Mouse (Mus musculus) stomach, embryonic 14.5 days (tissue): ENCODE results near the gene Cox4i1. TPM values are rescaled to one million over a fixed set of nuclear protein-coding genes. Genes with fewer than 3 reads are reported as not detected.

Experiments
- ATAC-seq: fragments of 200-750 bp; cut with Nextera tagmentation; 2 replicates; pipeline ENCODE4 v1.8.0; 2017; ENCODE audit warnings: low read depth, moderate TSS enrichment; ENCODE audit not compliant: insufficient number of reproducible peaks, insufficient read depth, low FRiP score
- H3K27ac ChIP-seq: fragments of 300-500 bp; sonication (generic); 2 replicates; pipeline ENCODE4 v1.5.1; 2014; ENCODE audit warnings: mild to moderate bottlenecking, low read length, moderate library complexity, mixed read lengths
- H3K27me3 ChIP-seq: fragments of 300-500 bp; sonication (generic); 2 replicates; pipeline ENCODE4 v1.6.1; 2014; ENCODE audit warnings: low read length, control low read depth, mixed read lengths; ENCODE audit not compliant: control insufficient read depth, insufficient read depth
- H3K36me3 ChIP-seq: fragments of 300-500 bp; sonication (generic); 2 replicates; pipeline ENCODE4 v1.6.1; 2014; ENCODE audit warnings: mild to moderate bottlenecking, control low read depth, low read length, moderate library complexity, mixed read lengths; ENCODE audit not compliant: control insufficient read depth, insufficient read depth
- H3K4me1 ChIP-seq: fragments of 300-500 bp; sonication (generic); 2 replicates; pipeline ENCODE4 v1.6.1; 2014; ENCODE audit warnings: low read length, control low read depth, mixed read lengths; ENCODE audit not compliant: control insufficient read depth, insufficient read depth
- H3K4me2 ChIP-seq: fragments of 300-500 bp; sonication (generic); replicated peaks from 2 replicates; pipeline ENCODE4 v1.6.1; 2014; ENCODE audit warnings: low read depth, low read length, control low read depth
- H3K4me3 ChIP-seq: fragments of 300-500 bp; sonication (generic); 2 replicates; pipeline ENCODE4 v1.5.1; 2014; ENCODE audit warnings: low read depth, low read length, control low read depth
- H3K9ac ChIP-seq: fragments of 300-500 bp; sonication (generic); replicated peaks from 2 replicates; pipeline ENCODE4 v1.6.1; 2014; ENCODE audit warnings: low read depth, mild to moderate bottlenecking, control low read depth, low read length, moderate library complexity, mixed read lengths
- H3K9me3 ChIP-seq: fragments of 300-500 bp; sonication (generic); 2 replicates; pipeline ENCODE4 v1.6.1; 2016; ENCODE audit warnings: low read depth, low read length, control low read depth; ENCODE audit not compliant: control insufficient read depth
- WGBS: fragments of 180-500 bp; shearing (Covaris S2); extraction: QIAGEN DNeasy Blood & Tissue Kit; methylation state at CpG from one replicate; pipeline ENCODE4 v1.1.7; 2014; 5-methylcytosine and 5-hydroxymethylcytosine counted together
- polyA plus RNA-seq: library from polyadenylated mRNA; unstranded; fragments of >200 nt; fragmentation: Nextera tagmentation; extraction: Ambion mirVana; gene quantifications from 2 replicates; pipeline ENCODE4 v1.2.1, GENCODE M21; 2014

The Cox4i1 gene
- polyA plus RNA-seq, 1 experiment from 2014 or later = 1,156 TPM

GRCm38 (mm10) chr8:120701758-120702465 is 33.9 kb downstream of the Cox4i1 start:
- no peak for ATAC-seq
- Histone ChIP-seq H3K27me3 (no peaks in the 10 kb centered on the region), H3K9me3 (no peaks in the 10 kb centered on the region; the same call in 1 of the 2 replicates), H3K9ac (no peak overlapping the region), H3K4me2 (no peak overlapping the region), H3K4me1 (peaks cover 8% of the 10 kb centered on the region), H3K27ac (no peak overlapping the region), H3K4me3 (no peak overlapping the region), H3K36me3 (no peaks in the 10 kb centered on the region)
- 57% methylated on average over 19 of the region's 19 CpGs for WGBS

DNA sequence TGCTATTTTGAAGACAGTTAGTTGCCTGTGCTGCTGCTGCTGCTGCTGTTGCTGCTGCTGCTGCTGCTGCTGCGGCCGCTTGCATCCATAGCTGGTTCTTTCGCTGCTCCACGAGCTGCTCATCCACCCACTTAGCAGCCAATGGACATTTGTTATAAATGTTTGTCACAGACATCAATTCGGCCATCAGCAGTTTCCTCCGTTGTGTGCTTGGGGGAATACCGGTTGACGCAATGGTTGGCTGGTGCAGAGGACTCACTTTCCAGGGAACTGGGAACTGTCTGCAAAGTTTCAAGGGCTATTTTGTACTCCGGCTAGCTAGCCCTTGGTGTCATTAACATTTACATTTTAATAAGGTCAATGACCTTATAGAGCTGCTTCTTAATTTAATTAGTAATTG is 36.2 kb downstream of the Cox4i1 start:
- H3K4me1 ChIP-seq = 0 out of 2 replicates have a peak, but pooled peaks cover 3% of the 10 kb centered on the region
- no peaks in the 10 kb centered on the region for H3K36me3 ChIP-seq
- H3K9me3 ChIP-seq = no peaks in the 10 kb centered on the region
- ATAC-seq = no peak
- H3K27me3 ChIP-seq = no peaks in the 10 kb centered on the region
- H3K27ac ChIP-seq = no peak overlapping the region
- no peak overlapping the region for H3K4me3 ChIP-seq
- no peak overlapping the region for H3K9ac ChIP-seq
- H3K4me2 ChIP-seq = no peak overlapping the region
- 39% methylated on average over 9 of the region's 9 CpGs for whole genome bisulfite sequencing

GRCm38 (mm10) chr8:120705163-120705562 is 37.1 kb downstream of the Cox4i1 start:
- no peak overlapping the region for H3K9ac ChIP-seq
- H3K36me3 ChIP-seq = no peaks in the 10 kb centered on the region
- H3K27ac ChIP-seq = no peak overlapping the region
- 72% methylated on average over 15 of the region's 15 CpGs for WGBS
- no peaks in the 10 kb centered on the region for H3K27me3 ChIP-seq
- no peaks in the 10 kb centered on the region for H3K9me3 ChIP-seq
- H3K4me1 ChIP-seq = 0 out of 2 replicates have a peak, but pooled peaks cover 3% of the 10 kb centered on the region
- no peak overlapping the region for H3K4me2 ChIP-seq
- ATAC-seq = no peak
- H3K4me3 ChIP-seq = no peak overlapping the region

DNA sequence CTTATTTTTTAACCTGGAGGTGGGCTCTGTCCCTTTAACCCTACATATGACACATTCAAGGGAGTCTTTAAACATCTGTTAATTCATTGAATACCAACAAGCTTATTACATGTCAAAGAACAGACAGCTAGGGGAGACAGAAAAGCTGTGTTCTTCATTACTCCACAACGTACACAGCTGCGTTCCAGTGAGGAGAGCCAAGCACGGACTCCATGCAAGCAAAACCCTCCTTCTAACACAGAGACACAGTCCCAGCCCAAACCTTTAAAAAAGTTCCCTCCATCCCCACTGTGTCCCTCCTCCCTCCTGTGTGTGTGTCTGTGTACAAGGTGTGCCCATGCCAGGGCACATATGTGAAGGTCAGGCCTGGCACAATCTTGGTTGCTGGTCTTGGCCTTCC is 38.2 kb downstream of the Cox4i1 start:
- WGBS = 63% methylated on average over 3 of the region's 3 CpGs

GRCm38 (mm10) chr8:120709176-120709575 is 41.2 kb downstream of the Cox4i1 start:
- no peak for ATAC-seq
- Histone ChIP-seq H3K9ac (no peak overlapping the region), H3K9me3 (no peaks in the 10 kb centered on the region)

More for the DNA sequence above, 38.2 kb downstream of the Cox4i1 start:
- no peak overlapping the region for H3K4me3 ChIP-seq
- no peak overlapping the region for H3K9ac ChIP-seq
- ATAC-seq = no peak
- peak overlapping the region; percentile 23; the same call in 1 of the 2 replicates for H3K27ac ChIP-seq
- H3K27me3 ChIP-seq = no peaks in the 10 kb centered on the region
- H3K4me2 ChIP-seq = no peak overlapping the region
- 0 out of 2 replicates have a peak, but pooled peaks cover 3% of the 10 kb centered on the region for H3K4me1 ChIP-seq
- no peaks in the 10 kb centered on the region for H3K9me3 ChIP-seq
- no peaks in the 10 kb centered on the region for H3K36me3 ChIP-seq

DNA sequence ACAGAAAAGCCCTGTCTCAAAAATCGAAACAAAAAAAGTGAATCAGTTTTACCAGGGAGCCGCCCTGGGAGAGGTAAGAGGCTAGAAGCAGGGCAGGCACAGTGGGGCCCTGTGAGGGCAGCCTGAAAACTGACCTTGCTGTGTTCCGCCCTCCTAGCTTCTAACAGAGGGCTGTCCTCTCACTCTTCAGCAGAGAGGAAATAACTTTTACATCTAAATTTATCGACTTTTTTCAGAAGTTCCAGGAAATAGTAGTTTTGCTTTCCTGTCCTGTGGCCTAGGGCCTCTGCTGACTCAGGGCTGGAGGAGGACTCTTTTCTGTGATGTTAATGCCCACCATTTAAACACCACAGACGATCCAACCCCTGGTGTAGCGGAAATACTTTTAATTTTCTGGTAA is 47.2 kb downstream of the Cox4i1 start:
- no peak overlapping the region for H3K27ac ChIP-seq
- no peak for ATAC-seq
- H3K27me3 ChIP-seq = no peaks in the 10 kb centered on the region
- WGBS = 76% methylated on average over 6 of the region's 6 CpGs
- H3K36me3 ChIP-seq = no peaks in the 10 kb centered on the region
- no peaks in the 10 kb centered on the region for H3K9me3 ChIP-seq
- no peaks in the 10 kb centered on the region for H3K4me1 ChIP-seq
- H3K4me2 ChIP-seq = no peak overlapping the region
- H3K9ac ChIP-seq = no peak overlapping the region
- H3K4me3 ChIP-seq = no peak overlapping the region

More at GRCm38 (mm10) chr8:120709176-120709575, 41.2 kb downstream of the Cox4i1 start:
- no peaks in the 10 kb centered on the region for H3K36me3 ChIP-seq
- 0 out of 2 replicates have a peak, but pooled peaks cover under 1% of the 10 kb centered on the region for H3K4me1 ChIP-seq
- H3K27ac ChIP-seq = no peak overlapping the region
- no peak overlapping the region for H3K4me3 ChIP-seq
- H3K27me3 ChIP-seq = no peaks in the 10 kb centered on the region
- H3K4me2 ChIP-seq = no peak overlapping the region
- 69% methylated on average over 10 of the region's 10 CpGs for WGBS

- H3K9ac ChIP-seq = no peak overlapping the region
- no peak for ATAC-seq
- no peak overlapping the region for H3K27ac ChIP-seq
- H3K4me1 ChIP-seq = no peaks in the 10 kb centered on the region
- H3K9me3 ChIP-seq = no peaks in the 10 kb centered on the region
- H3K4me3 ChIP-seq = no peak overlapping the region
- no peak overlapping the region for H3K4me2 ChIP-seq
- WGBS = 74% methylated on average over 15 of the region's 15 CpGs
- H3K27me3 ChIP-seq = no peaks in the 10 kb centered on the region
- no peaks in the 10 kb centered on the region for H3K36me3 ChIP-seq
Observed at GRCm38 (mm10) chr8:120715996-120716680, 48.1 kb downstream of the Cox4i1 start.

- no peak overlapping the region for H3K4me3 ChIP-seq
- no peak overlapping the region for H3K9ac ChIP-seq
- no peak overlapping the region for H3K27ac ChIP-seq
- 61% methylated on average over 19 of the region's 19 CpGs for whole genome bisulfite sequencing
- H3K36me3 ChIP-seq = no peaks in the 10 kb centered on the region
- H3K27me3 ChIP-seq = no peaks in the 10 kb centered on the region
- no peaks in the 10 kb centered on the region for H3K4me1 ChIP-seq
- no peaks in the 10 kb centered on the region for H3K9me3 ChIP-seq
- no peak overlapping the region for H3K4me2 ChIP-seq
- no peak for ATAC-seq
Observed at GRCm38 (mm10) chr8:120719586-120720236, 51.7 kb downstream of the Cox4i1 start.
